Mouse (Mus musculus) gastrocnemius, adult 2 months (tissue): ENCODE data around the gene Wwp2. TPM values are rescaled to one million over a fixed set of nuclear protein-coding genes. Genes with fewer than 3 reads are reported as not detected.
A peak's percentile ranks its signal among the peaks of the same experiment; 100 is the strongest.

Experiments used
- DNase-seq: peaks from one replicate; pipeline ENCODE4 v3.0.0; 2022
- H3K27ac ChIP-seq: fragments of 200-600 bp; 2 replicates; pipeline ENCODE4 v1.8.1; 2022; ENCODE audit warnings: mild to moderate bottlenecking
- H3K4me3 ChIP-seq: fragments of 200-600 bp; 2 replicates; pipeline ENCODE4 v1.8.1; 2022; ENCODE audit warnings: mild to moderate bottlenecking, moderate library complexity
- CTCF ChIP-seq: fragments of 200-600 bp; IDR thresholded peaks from 2 replicates; pipeline ENCODE4 v1.8.1; 2022; ENCODE audit warnings: antibody characterized with exemption, mild to moderate bottlenecking, moderate library complexity
- intact Hi-C: fragments of 180-260 bp; cut with DNase I; formaldehyde crosslinking; loops from one replicate; pipeline ENCODE4 v1.15.1; 2025
- total RNA-seq, 2 experiments: library from RNA; stranded (reverse); gene quantifications; 2 replicates each; pipeline ENCODE4 v1.2.3; 2021

Gene Wwp2
- total RNA-seq, 2 experiments from 2014 or later: 15.0 to 16.9 TPM

DNA sequence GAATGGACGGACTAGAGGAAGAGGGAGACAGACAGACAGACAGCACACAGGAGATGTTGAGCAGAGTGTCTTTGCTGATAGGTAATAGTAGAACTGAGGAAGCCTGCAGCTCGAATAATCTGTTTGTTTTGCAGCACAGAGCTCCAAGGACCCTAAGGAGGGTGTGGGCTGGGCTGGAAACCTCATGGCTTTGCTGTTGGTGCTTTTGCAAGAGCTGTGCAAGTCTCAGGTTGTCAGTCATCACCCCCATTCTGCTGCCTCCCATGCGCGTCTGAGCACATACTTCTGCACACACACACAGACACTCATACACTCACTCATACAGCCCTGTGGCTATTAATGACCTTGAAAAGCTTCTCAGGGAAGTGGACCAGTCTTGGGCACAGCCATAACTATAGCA lies 101.3 kb downstream of the Wwp2 start:
- no peak overlapping the region for H3K27ac ChIP-seq
- no peak for DNase-seq
- intact Hi-C loops: no loop called here
- no peak for TF ChIP-seq CTCF
- no peak overlapping the region for H3K4me3 ChIP-seq

DNA sequence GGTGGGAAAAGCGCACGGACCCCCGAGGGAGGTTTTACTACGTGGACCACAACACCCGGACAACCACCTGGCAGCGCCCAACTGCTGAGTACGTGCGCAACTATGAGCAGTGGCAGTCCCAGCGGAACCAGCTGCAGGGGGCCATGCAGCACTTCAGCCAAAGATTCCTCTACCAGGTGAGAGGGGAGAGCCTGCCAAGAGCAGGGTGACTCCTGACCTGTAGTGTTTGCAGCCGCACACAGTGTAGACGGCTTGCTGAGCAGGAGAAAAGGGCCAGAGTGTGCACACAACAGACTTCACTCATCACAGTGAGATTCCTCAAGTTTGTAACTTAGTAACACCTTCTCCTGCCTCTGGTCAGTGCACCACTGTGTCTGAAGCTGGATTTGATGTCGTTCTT lies 104.5 kb downstream of the Wwp2 start:
- no peak for DNase-seq
- intact Hi-C loops: no loop called here
- H3K27ac ChIP-seq: no peak overlapping the region
- H3K4me3 ChIP-seq: no peak overlapping the region
- TF ChIP-seq CTCF: no peak

DNA sequence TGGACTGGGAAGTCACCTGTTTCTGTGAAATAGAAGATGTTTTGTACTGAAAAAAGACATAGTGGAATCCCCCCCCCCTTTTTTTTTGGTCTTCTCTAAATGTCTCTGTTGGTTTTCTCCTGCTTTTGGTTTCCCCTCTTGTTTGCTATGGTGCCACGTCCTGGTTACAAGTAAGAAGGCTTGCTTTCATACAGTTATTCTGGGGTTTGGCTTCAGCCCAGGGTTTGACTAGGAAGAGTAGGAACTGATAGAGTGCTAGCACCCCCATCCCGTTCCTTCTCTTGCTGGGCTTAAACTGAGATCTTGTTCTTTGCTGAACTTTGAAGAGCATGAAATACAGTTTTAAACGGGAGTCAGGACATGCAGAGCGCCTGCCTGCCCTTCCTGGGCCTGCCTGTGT lies 105.2 kb downstream of the Wwp2 start:
- no peak for TF ChIP-seq CTCF
- Histone ChIP-seq H3K4me3 (no peak overlapping the region), H3K27ac (peak overlapping the region; percentile 56)
- intact Hi-C loops: no loop called here
- DNase-seq: no peak

DNA sequence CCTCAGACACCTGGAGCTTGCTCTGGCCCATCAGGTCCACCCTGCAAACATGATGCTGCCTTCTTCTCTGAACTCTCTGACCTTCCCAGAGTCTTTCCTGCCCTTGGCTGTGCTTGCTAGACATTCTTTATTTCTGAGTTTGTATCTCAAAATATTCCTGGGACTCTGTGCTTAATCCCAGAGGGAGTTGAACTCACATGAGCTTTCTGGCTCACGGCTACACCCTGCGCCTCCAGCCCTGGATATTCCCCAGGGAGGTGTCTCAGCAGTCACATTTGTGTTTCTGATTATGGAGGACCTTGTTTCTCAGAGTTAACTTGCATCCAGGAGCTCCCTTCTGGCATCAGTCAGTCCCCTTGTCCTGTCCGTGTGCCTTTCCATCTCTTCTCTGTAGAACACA lies 106.0 kb downstream of the Wwp2 start:
- no peak for DNase-seq
- Histone ChIP-seq H3K27ac (peak overlapping the region; percentile 57), H3K4me3 (no peak overlapping the region)
- TF ChIP-seq CTCF: no peak
- intact Hi-C loops: no loop called here

DNA sequence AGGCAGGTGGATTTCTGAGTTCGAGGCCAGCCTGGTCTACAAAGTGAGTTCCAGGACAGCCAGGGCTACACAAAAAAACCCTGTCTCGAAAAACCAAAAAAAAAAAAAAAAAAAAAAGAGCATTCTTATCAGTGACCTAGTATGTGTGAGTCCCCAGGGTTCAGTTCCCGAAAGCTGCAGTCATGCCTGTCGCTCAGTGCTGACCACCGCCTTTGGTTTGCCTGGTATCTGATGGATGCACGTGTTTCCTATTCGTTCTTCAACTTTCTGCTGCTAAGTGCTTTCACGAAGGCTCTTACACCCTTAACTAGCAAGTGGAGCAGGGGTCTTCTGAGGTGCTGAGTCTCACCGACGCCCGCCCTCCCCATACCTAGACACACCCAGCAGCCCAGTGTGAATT lies 107.5 kb downstream of the Wwp2 start:
- intact Hi-C loops: no loop called here
- TF ChIP-seq CTCF: no peak
- Histone ChIP-seq H3K27ac (0 out of 2 replicates have a peak overlapping the region, but pooled peaks have one; percentile 77), H3K4me3 (no peak overlapping the region)
- no peak for DNase-seq

DNA sequence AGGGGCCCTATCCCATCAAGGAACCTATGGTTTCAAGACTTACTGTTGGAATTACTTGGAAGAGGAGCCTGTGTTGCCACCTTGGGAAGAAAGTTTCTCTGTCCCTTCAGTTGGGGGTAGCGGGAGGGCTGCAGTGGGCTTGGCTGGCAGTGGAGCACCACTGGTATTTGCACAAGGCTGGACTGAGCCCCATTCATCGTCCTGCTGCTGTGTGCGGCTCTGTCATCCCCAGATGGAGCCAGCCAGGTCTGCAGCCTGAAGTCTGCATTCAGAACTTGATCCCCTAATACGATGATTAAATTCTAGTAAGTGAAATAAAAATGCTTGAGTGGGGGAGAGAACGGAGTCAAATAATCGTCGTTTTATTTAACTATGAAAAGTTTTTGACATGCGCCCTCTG lies 108.0 kb downstream of the Wwp2 start:
- intact Hi-C loops: no loop called here
- peak overlapping the region; percentile 77 for H3K27ac ChIP-seq
- no peak for TF ChIP-seq CTCF
- H3K4me3 ChIP-seq: no peak overlapping the region
- no peak for DNase-seq

DNA sequence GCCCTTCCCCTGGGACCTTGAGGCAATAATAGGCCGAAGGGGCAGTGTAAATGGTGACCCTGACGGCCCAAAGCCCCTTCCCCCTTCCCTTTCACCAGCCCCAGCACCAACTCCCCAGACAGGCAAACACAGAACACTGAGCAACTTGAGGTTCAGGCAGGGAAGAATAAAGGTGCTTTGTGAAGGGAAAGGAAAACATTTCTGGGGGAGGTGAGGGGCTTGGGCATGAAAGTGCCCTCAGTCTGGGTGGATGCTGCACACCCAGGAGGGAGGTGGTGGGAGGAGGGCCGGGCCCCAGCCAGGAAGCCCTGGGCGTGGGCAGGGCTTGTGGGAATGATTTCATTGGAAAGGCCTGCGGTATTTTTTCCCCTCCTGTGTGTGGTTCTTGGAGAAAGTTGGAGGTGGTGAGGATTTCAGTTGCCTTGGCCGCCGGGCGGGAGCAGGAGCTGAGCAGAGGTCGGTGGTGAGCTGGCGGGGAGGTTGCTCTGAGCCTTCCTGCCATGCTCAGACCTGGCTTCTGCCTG lies 108.5 kb downstream of the Wwp2 start:
- intact Hi-C loops: no loop called here
- TF ChIP-seq CTCF: no peak
- H3K4me3 ChIP-seq: peak overlapping the region; percentile 50
- DNase-seq: peak; percentile 56
- H3K27ac ChIP-seq: peak overlapping the region; percentile 77

DNA sequence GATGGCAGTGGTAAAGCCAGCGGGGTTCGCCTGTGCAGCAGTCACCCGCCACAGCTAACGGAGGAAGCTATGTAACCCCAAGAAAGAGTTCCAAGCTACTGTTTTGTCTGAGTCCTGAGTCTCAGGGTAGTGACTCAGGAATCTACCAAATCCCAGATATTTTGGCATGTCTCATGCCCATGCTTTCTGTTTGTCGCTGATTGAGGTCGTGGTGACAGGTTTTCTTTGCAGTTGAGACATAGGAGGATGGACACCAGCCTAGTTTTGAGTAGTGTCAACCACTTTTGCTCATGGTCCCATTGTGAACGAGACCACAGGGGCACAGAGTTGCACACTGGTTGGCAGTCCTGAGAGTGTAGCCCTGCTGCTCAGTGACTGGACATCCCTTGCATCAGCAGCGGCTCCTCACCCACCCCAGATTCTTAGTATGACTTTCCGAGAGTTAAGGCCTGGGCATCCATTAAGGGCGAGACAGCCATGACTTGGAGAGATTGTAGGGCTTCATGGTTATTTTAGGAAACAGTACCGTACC lies 109.5 kb downstream of the Wwp2 start:
- intact Hi-C loops: no loop called here
- Histone ChIP-seq H3K27ac (peak overlapping the region; percentile 77), H3K4me3 (peak overlapping the region; percentile 50)
- DNase-seq: no peak
- no peak for TF ChIP-seq CTCF

DNA sequence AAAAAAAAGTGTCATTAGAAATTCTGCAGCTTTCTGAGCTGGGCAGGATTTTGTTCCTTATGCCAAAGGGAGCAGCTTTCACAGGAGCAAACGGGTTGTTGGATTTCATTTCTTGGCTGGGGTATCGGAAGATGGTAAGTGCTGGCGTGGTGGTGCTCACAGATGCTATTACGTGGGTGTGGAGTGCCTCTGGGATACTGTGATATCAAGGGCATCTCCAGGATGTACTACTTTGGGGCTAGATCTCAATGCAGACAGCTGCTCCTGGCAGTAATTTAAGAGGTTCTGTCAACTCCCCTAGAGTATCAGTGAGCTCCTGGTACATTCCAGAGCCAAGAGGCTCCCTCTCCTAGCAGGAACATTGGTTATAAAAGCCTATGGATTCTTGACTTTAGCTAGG lies 110.0 kb downstream of the Wwp2 start:
- intact Hi-C loops: no loop called here
- Histone ChIP-seq H3K4me3 (peak overlapping the region; percentile 50), H3K27ac (peak overlapping the region; percentile 77)
- no peak for DNase-seq
- no peak for TF ChIP-seq CTCF

DNA sequence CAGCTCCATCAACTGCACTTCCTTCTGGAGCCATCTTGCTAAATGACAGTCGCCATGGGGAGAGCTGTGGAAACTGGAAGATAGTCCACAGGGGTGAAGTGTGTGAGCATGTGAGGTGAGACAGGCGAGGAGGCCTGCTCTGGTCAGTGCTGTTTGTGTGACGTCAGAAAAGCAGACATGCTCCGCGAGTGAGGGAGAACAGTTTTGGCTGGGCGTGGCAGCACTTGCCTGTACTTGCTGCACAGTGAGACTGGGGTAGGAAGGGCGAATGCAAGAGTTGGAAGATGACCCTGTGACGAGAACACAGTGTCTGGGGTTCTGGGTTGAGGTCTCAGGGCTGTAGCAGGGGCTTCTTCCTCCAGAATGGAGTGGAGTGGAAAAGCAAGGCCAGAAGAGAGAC lies 110.7 kb downstream of the Wwp2 start:
- Histone ChIP-seq H3K4me3 (peak overlapping the region; percentile 15; the same call in 1 of the 2 replicates), H3K27ac (peak overlapping the region; percentile 77)
- TF ChIP-seq CTCF: no peak
- intact Hi-C loops: no loop called here
- DNase-seq: no peak

DNA sequence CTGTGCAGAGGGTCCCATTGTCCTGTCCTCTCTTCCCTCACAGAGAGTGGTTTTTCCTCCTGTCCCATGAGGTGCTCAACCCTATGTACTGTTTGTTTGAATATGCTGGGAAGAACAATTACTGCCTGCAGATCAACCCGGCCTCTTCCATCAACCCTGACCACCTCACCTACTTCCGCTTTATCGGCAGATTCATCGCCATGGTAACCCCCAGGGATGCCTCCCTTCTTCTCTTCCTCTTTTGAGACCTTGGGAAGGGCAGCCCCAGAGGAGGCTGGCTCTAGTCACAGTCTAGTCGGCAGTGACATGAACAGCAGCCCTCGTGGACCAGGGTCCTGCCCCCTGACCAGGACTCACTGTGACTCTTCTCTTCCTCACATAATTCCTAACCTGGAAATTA lies 116.1 kb downstream of the Wwp2 start:
- no peak overlapping the region for H3K27ac ChIP-seq
- H3K4me3 ChIP-seq: no peak overlapping the region
- no peak for TF ChIP-seq CTCF
- intact Hi-C loops: no loop called here
- no peak for DNase-seq

DNA sequence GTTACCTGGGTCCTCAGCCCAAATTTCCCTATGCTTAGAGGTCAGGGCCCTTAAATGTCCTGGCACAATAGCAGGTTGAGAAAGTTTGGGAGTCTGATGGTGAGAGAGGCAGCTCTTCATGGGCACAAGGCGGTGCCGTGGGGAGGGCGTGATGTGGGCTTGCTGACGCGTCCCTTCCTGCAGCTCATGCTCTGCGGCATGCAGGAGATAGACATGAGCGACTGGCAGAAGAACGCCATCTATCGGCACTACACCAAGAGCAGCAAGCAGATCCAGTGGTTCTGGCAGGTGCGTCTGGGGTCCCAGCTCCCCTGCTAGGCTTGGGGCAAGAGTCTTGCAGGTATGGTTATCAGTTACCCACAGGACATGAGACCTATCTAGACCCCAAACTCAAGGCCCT lies 119.1 kb downstream of the Wwp2 start:
- no peak for TF ChIP-seq CTCF
- Histone ChIP-seq H3K4me3 (no peak overlapping the region), H3K27ac (no peak overlapping the region)
- DNase-seq: no peak
- intact Hi-C loops: no loop called here

DNA sequence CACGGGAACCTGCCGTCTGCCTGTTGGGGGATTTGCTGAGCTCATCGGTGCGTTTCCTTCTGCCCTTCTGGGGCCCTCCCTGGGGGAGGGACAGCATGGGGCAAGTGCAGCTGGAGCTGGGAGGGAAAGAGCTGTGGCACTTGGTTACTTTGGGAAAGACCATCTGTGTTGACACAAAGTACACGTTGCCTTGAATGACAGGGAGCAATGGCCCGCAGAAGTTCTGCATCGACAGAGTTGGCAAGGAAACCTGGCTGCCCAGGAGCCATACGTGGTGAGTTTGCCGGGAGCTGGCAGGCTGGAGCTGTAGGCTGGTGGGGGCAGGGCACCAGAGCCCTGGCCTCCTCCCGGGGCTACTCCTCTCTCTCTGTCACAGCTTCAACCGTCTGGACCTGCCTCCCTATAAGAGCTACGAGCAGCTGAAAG lies 120.4 kb downstream of the Wwp2 start:
- no peak for TF ChIP-seq CTCF
- Histone ChIP-seq H3K4me3 (no peak overlapping the region), H3K27ac (peak overlapping the region; percentile 38; the same call in 1 of the 2 replicates)
- DNase-seq: peak; percentile 52
- intact Hi-C loops: no loop called here

DNA sequence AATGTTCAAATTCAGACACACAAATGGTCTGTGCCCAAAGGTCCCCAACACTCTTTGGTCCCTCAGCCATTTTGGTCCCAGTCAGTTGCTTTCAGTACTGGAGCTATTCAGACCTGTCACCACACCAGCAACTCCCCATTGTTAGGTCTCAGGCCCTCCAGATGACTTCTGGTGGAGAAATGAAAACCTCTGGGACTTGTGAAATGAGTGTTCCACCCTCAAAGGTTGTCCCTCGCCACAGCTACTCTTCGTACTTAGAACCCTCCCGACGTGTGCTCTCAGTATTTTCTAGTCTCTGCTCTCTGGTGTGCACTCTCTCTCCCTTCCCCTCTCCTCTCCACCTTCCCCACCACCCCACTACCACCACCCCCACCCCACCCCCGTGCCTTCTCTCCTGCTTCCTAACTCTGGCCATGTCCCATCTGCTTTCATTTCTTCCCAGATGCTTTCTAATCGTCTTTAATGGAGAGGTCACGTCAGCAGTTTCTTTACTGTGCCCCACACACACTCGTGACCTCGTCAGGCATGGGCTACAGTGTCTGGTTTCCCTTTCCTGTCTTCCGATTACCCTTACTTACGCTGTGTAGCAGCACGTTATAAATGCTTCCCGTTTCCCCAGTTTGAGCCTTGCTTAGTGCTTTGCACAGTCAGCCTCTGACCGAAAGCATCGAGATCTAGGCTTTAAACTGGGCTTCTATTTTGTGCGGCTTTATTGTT lies 124.8 kb downstream of the Wwp2 start:
- intact Hi-C loops: no loop called here
- TF ChIP-seq CTCF: no peak
- peak overlapping the region; percentile 24 for H3K27ac ChIP-seq
- H3K4me3 ChIP-seq: peak overlapping the region; percentile 54
- no peak for DNase-seq
